Mouse (Mus musculus) brain, embryonic 14.5 days (tissue): ENCODE measurements around the gene Gm11492.

Experiments used
- CTCF ChIP-seq: fragments of 200-500 bp; IDR thresholded peaks from 2 replicates; pipeline ENCODE4 v1.5.1; 2012; ENCODE audit warnings: inconsistent platforms, mild to moderate bottlenecking, moderate library complexity, borderline replicate concordance; ENCODE audit not compliant: insufficient read depth, insufficient read length; ENCODE audit errors: extremely low read depth
- POLR2A ChIP-seq: fragments of 200-500 bp; IDR thresholded peaks from 2 replicates; pipeline ENCODE4 v1.6.1; 2012; ENCODE audit warnings: mild to moderate bottlenecking, inconsistent platforms, borderline replicate concordance; ENCODE audit not compliant: poor library complexity, insufficient read depth, insufficient read length, severe bottlenecking; ENCODE audit errors: extremely low read depth

GRCm38 (mm10) chr11:87589605-87590004, 23.2 kb downstream of the Gm11492 start:
- TF ChIP-seq POLR2A (no peak), CTCF (no peak)
